Mouse (Mus musculus): Measurements from ENCODE around the gene Snx14.

- no peak for TF ChIP-seq CTCF (IDR thresholded peaks at IDR 0.05; ENCODE audit: low read depth, low read length)
- no peak for TF ChIP-seq POLR2A (IDR thresholded peaks at IDR 0.05; ENCODE audit: insufficient read depth, low read length)
- no peak for TF ChIP-seq EP300 (IDR thresholded peaks at IDR 0.05; ENCODE audit: insufficient read depth, low read depth, low read length)
Measured at GRCm38 (mm10) chr9:88342241-88342640, 96.5 kb downstream of the Snx14 start.

Measured in ES-Bruce4 (cell line).